Mouse (Mus musculus): ENCODE data around the gene G6pc3. TPM values are rescaled to one million over a fixed set of nuclear protein-coding genes. Genes with fewer than 3 reads are reported as not detected.
A peak's percentile ranks its signal among the peaks of the same experiment; 100 is the strongest.

G6pc3 gene
- polyA plus RNA-seq, 1 experiment, result 136 TPM

DNA sequence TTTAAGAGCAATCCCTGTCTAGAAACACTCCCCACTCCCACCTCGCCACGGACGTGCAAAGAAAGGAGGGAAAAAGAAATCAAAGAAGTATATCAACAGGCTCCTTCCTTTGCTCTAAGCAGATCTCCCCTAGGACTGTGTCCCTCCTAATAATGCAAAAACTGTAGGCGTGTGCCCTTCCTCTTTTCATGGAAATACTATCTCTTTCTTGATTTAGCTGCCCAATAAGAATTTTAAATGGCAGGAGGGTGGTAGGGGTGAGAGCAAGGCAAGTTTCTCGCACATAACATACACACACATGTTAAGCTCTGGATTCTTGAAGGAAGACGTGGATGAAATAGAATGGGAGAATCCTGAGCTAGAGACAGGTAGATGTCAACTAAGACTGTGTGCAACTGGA, 440 bp upstream of the G6pc3 start:
- no peak for DNase-seq (ENCODE audit: low read depth)

GRCm38 (mm10) chr11:102190848-102191247, 1.4 kb downstream of the G6pc3 start:
- DNase-seq (ENCODE audit: low read depth), result no peak

- DNase-seq (ENCODE audit: low read depth), result no peak
These were observed 4.4 kb downstream of the G6pc3 start for GRCm38 (mm10) chr11:102193657-102194440.

DNA sequence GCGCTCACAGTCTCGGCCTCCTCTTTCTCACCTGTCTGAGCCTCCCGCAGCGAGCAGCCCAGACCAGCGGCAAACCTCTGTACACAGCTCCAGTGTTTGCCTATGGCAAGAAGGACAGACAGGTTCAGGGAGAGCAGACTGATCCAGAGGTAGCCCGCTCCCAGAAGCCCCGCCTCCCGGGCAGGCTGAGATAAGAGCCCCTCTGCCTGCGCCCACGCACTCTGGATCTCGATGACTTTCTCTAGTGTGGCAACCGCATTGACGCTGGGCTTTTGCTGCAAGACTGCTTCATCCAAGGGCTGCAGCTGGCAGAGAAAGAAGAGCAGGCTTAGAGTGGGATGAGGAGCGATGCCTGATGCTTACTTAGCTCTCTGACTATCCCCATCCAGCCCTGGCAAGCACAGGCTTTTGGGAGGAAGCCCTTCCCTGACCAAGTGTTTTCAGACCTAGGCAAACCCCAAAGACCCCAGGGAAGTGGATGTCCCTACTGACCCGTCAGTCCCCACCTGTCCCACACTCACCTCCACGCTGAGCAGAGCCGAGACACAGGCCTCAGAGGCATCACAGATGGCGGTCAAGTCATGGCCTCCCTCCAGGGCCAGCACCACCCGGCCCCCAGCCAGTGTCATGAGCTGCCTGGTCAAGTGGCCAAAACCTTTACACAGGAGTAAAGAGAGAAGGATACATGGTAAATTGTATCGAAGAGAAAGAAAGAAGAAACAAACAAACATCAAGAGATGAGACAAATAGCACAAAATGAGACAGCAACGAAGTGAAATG, 6.8 kb downstream of the G6pc3 start:
- DNase-seq (ENCODE audit: low read depth), result no peak

GRCm38 (mm10) chr11:102198245-102198644, 8.8 kb downstream of the G6pc3 start:
- no peak for DNase-seq (ENCODE audit: low read depth)

- no peak for DNase-seq (ENCODE audit: low read depth)
These were observed 10.4 kb downstream of the G6pc3 start for GRCm38 (mm10) chr11:102199856-102200255.

GRCm38 (mm10) chr11:102201408-102201821, 12.0 kb downstream of the G6pc3 start:
- DNase-seq (ENCODE audit: low read depth), result no peak

GRCm38 (mm10) chr11:102206481-102206880, 17.1 kb downstream of the G6pc3 start:
- DNase-seq (ENCODE audit: low read depth), result no peak

- no peak for DNase-seq (ENCODE audit: low read depth)
These were observed 18.7 kb downstream of the G6pc3 start for GRCm38 (mm10) chr11:102207825-102208777.

DNA sequence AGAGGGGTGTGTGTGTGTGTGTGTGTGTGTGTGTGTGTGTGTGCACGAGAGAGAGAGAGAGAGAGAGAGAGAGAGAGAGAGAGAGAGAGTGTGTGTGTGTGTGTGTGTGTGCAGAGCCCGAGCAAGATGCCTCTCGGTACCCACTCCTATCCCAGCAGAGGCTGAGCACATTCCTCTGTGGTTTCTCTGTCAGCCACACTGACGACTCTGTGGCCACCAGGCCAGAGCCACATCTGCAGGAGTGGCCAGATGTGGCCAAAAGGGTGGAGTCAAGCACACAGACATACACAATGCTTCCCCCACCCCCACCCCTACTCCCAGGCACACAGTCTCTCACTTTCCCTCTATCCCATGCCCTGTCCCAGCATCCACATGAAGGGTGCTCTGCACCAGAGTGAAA, 19.4 kb downstream of the G6pc3 start:
- no peak for DNase-seq (ENCODE audit: low read depth)

DNA sequence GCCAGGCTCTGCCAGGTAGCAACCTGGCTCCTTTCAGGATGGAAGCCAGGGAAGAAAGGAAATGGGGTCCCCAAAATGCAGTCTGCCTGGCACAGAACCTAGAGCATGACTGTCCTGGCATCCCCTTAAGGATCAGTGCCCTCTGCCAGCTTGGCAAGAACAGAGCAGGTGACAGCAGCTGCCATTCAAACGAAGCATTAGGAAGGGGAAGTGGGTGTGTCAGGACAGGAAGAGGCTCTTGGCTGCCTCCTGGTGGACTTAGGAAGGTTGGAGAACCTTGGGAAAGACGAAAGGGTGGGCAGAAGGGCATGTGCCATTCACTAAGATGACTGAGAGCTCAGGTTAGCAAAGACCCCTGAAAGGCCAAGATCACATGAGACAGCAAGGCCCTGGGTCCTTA, 20.3 kb downstream of the G6pc3 start:
- no peak for DNase-seq (ENCODE audit: low read depth)

GRCm38 (mm10) chr11:102210185-102210584, 20.8 kb downstream of the G6pc3 start:
- no peak for DNase-seq (ENCODE audit: low read depth)

- no peak for DNase-seq (ENCODE audit: low read depth)
These were observed 21.6 kb downstream of the G6pc3 start for GRCm38 (mm10) chr11:102211011-102211410.

DNA sequence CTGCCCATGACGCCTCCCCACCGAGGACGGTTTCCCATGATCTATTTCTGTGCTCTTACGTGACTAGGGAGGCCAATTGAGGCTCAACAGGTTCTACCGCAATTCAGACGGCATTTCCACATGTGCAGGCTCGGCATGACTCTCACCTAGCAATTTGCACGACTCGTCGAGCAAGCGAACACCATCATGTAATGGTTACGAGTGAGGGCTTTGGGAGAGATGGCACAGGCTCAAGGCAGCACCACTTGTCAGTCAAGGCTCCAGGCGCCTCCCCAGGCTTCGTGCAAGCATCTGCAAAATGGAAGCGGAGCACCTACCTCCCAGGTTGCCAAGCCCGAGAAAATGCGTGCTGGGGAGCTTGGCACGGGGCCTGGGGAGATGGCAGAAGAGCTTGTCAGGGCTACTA, 22.5 kb downstream of the G6pc3 start:
- peak; percentile 75 for DNase-seq (ENCODE audit: low read depth)

DNA sequence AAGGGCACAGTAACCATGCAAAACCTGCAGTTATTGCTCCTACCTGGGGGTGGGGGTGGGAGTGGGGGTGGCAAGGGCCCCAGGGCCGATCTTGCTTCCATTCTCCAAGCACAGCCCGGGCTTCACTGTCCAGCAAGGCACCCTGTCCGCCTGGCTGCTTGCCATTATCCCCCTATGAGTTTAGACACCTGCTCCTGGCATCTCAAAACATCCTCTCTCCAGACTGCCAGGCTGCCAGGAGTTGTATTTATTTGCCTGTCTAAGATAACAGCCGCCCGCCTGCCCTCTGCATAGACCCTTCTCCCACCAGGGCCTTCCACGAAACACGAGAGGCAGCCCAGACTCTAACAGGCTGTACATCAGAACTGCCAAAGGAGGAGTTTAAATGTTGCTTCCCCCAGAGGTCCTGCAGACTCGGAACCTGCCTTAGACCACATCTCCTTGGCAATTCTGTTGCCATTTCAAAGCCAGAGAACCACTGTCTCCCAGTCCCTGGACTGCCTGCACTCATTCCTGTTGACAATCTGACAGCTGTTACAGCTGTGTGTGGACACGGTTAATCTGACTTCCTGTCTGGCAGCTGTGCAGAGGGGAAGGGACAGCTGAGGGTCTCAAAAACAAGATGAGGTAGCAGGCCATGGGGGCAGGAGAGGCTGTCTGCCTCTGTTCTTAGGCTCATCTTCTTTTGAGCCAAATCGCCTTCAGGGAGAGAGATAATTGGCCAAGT, 25.2 kb downstream of the G6pc3 start:
- DNase-seq (ENCODE audit: low read depth), result no peak

DNA sequence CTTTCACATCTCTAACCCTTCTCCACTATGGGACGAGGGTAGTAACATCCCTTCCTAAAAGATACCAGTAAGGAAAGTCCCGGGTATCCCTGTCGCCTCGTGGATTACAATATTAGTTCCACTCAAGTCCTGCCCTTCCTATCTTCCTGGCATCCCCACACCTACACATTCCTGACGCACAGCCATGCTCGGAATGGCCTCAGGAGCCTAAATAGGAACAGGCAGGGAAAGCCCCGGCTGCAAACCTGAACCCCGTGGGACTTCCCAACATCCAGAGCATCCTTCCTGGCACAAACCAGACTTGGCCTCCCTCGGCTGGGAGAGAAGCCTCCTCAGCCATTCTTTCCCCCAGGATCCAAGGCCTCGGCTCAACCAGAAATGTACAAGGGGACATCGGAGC, 26.1 kb downstream of the G6pc3 start:
- no peak for DNase-seq (ENCODE audit: low read depth)

DNA sequence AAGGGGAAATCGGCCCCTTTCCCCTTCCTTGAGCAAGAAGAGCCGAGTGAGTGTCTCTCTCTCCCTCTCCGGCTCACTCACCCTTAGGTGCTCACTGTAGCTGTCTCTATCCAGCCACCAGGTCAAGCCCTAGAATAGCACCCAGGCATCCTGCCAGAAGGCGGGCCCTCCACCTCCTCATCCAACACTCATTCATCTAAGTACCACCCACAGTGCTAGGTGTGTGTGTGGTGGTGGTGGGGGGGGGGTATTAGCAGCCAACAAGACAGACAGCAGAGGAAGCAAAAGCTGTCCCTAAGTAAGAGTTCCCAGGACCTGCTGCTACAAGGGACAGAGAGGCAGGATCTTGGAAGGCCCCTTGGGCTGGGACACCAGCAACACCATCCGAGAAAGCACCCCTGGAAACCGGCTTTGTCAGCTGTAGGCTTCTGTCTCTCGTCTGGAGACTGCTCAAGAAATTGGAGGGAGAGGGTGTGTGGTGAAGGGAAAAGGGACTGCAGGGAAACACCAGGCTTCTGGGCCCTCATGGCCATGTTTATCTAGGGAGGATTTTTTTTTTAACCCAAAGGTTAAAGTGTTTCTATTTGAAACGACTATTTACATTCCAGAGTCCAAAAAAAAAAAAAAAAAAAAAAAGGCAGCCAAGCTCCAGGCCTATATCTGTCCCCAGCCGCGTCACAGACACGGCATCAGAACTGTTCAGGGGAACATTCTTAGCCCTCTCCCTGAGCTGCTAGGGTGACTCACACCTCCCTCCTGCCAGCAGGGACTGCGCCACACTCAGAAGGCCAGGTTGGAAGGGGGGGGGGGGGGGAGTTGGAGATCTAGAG, 26.9 kb downstream of the G6pc3 start:
- no peak for DNase-seq (ENCODE audit: low read depth)

DNA sequence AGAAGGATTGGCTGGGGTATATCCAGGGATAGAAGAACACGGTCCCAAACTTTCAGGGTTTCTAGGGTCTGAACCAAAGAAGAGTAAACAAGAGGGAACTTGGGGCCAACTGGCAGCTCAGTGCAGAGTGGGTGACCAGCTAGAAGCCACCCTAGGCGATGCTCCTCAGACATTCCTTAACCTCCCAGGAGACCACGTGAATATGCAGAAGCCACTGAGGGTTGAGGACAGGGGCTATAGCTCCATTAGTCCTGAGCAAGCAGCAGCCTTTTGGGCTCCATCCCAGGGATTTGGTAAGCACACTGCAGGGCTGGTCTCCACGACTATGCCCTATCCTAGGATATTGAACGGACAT, 27.4 kb downstream of the G6pc3 start:
- no peak for DNase-seq (ENCODE audit: low read depth)

GRCm38 (mm10) chr11:102217396-102217795, 28.0 kb downstream of the G6pc3 start:
- no peak for DNase-seq (ENCODE audit: low read depth)

DNA sequence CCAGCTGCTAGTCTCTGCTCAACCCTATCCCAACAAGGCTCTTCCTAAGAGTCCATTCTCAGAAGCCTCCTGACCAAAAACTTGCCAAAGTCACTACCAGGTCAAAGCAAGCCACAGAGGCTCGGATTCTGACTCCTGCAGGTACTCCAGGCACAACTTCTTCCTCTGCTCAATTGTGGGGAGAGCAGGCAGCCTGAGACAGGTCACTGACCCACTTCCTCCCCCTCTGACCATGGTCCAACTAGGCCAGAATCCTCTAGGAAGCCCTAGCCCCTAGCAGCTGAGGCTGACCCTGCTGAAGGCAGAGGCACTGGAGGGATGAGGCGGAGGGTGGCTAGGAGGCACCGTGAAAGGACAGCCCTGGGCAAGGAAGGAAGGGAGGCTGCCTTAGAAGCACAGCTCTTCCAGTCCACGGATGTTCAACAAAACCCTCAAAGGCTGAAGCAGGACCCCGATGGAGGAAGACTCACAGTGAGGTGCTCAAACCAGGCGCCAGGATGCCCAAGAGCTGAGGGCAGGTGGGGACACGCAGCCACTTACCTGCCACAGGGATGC, 28.5 kb downstream of the G6pc3 start:
- DNase-seq (ENCODE audit: low read depth), result no peak
